Mouse (Mus musculus): ENCODE data around the gene B3glct. TPM values are rescaled to one million over a fixed set of nuclear protein-coding genes. Genes with fewer than 3 reads are reported as not detected.

B3glct gene
- polyA plus RNA-seq, 1 experiment from 2014 or later, result 16.8 TPM

Other genes with a start within 250 kb of the B3glct start
- 0.54 and 0.74 TPM in 2 replicates for gene Tex26, start 238.6 kb upstream of the B3glct start, polyA plus RNA-seq (2014; fragmentation: Nextera tagmentation; extraction: Ambion mirVana)
- 0.18 TPM in 1 of 2 replicates, not detected in the other for gene Wdr95, start 149.6 kb upstream of the B3glct start, polyA plus RNA-seq (2014; fragmentation: Nextera tagmentation; extraction: Ambion mirVana)
- gene Hsph1, start 41.9 kb upstream of the B3glct start, polyA plus RNA-seq (2014; fragmentation: Nextera tagmentation; extraction: Ambion mirVana), result 129 and 131 TPM in 2 replicates